Mouse (Mus musculus) neural tube, embryonic 13.5 days (tissue): ENCODE measurements around the gene Gm13697. TPM values are rescaled to one million over a fixed set of nuclear protein-coding genes. Genes with fewer than 3 reads are reported as not detected.

Experiments
- polyA plus RNA-seq: library from polyadenylated mRNA; unstranded; fragments of >200 nt; fragmentation: Nextera tagmentation; extraction: Ambion mirVana; gene quantifications from 2 replicates; pipeline ENCODE4 v1.2.1, GENCODE M21; 2015

Gene Gm13697
- polyA plus RNA-seq, 1 experiment from 2014 or later, result not detected

Other genes starting within 250 kb of the Gm13697 start
- gene Fam171b, start 172.1 kb upstream of the Gm13697 start, polyA plus RNA-seq, result 79.8 and 86.9 TPM in 2 replicates
- not detected in 2 replicates for gene Zswim2, start 43.5 kb upstream of the Gm13697 start, polyA plus RNA-seq
- gene Gm13698, start 29.1 kb upstream of the Gm13697 start, polyA plus RNA-seq, result not detected in 2 replicates
- gene Gm13693, start 23.2 kb upstream of the Gm13697 start, polyA plus RNA-seq, result not detected in 2 replicates
- not detected in 2 replicates for gene Gm13695, start 17.4 kb upstream of the Gm13697 start, polyA plus RNA-seq
- not detected in 2 replicates for gene Gm13696, start 11.6 kb upstream of the Gm13697 start, polyA plus RNA-seq
- not detected in 2 replicates for gene Gm13694, start 5.8 kb upstream of the Gm13697 start, polyA plus RNA-seq
- not detected in 2 replicates for gene Gm13691, start 5.8 kb downstream of the Gm13697 start, polyA plus RNA-seq